Mouse (Mus musculus): Measurements from ENCODE around the gene Mtss1l.

The Mtss1l gene

GRCm38 (mm10) chr8:110740629-110741175, 19.4 kb downstream of the Mtss1l start:
- no peak for DNase-seq (ENCODE audit: low spot score in 2 of 2)

GRCm38 (mm10) chr8:110741816-110742451, 20.7 kb downstream of the Mtss1l start:
- peak in 1 of 2 experiments; percentile 13 for DNase-seq (ENCODE audit: low spot score in 2 of 2)

- DNase-seq (ENCODE audit: low spot score in 2 of 2), result no peak
Measured at GRCm38 (mm10) chr8:110742452-110742818, 21.2 kb downstream of the Mtss1l start.

- no peak for DNase-seq (ENCODE audit: low spot score in 2 of 2)
Measured at GRCm38 (mm10) chr8:110745162-110745561, 23.9 kb downstream of the Mtss1l start.

GRCm38 (mm10) chr8:110746661-110747060, 25.4 kb downstream of the Mtss1l start:
- peak in 1 of 2 experiments; percentile 11 for DNase-seq (ENCODE audit: low spot score in 2 of 2)

GRCm38 (mm10) chr8:110749500-110750170, 28.4 kb downstream of the Mtss1l start:
- no peak for DNase-seq (ENCODE audit: low spot score in 2 of 2)

GRCm38 (mm10) chr8:110750269-110750668, 29.0 kb downstream of the Mtss1l start:
- DNase-seq (ENCODE audit: low spot score in 2 of 2), result no peak

GRCm38 (mm10) chr8:110751490-110751889, 30.2 kb downstream of the Mtss1l start:
- no peak for DNase-seq (ENCODE audit: low spot score in 2 of 2)

GRCm38 (mm10) chr8:110754713-110755112, 33.4 kb downstream of the Mtss1l start:
- no peak for DNase-seq (ENCODE audit: low spot score in 2 of 2)

- DNase-seq (ENCODE audit: low spot score in 2 of 2), result peak in 1 of 2 experiments; percentile 59
Measured at GRCm38 (mm10) chr8:110755511-110756170, 34.4 kb downstream of the Mtss1l start.

- DNase-seq (ENCODE audit: low spot score in 2 of 2), result no peak
Measured at GRCm38 (mm10) chr8:110756196-110756595, 34.9 kb downstream of the Mtss1l start.

- no peak for DNase-seq (ENCODE audit: low spot score in 2 of 2)
Measured at GRCm38 (mm10) chr8:110760280-110760940, 39.1 kb downstream of the Mtss1l start.

GRCm38 (mm10) chr8:110761185-110761584, 39.9 kb downstream of the Mtss1l start:
- no peak for DNase-seq (ENCODE audit: low spot score in 2 of 2)

- DNase-seq (ENCODE audit: low spot score in 2 of 2), result no peak
Measured at GRCm38 (mm10) chr8:110761988-110762387, 40.7 kb downstream of the Mtss1l start.

- DNase-seq (ENCODE audit: low spot score in 2 of 2), result no peak
Measured at GRCm38 (mm10) chr8:110764671-110765070, 43.4 kb downstream of the Mtss1l start.

- DNase-seq (ENCODE audit: low spot score in 2 of 2), result no peak
Measured at GRCm38 (mm10) chr8:110767261-110767660, 46.0 kb downstream of the Mtss1l start.

GRCm38 (mm10) chr8:110772452-110772851, 51.2 kb downstream of the Mtss1l start:
- DNase-seq (ENCODE audit: low spot score in 2 of 2), result no peak

GRCm38 (mm10) chr8:110774047-110774446, 52.8 kb downstream of the Mtss1l start:
- DNase-seq (ENCODE audit: low spot score in 2 of 2), result no peak

- no peak for DNase-seq (ENCODE audit: low spot score in 2 of 2)
Measured at GRCm38 (mm10) chr8:110774725-110775124, 53.4 kb downstream of the Mtss1l start.

GRCm38 (mm10) chr8:110775316-110775715, 54.0 kb downstream of the Mtss1l start:
- no peak for DNase-seq (ENCODE audit: low spot score in 2 of 2)

GRCm38 (mm10) chr8:110775721-110776120, 54.4 kb downstream of the Mtss1l start:
- no peak for DNase-seq (ENCODE audit: low spot score in 2 of 2)

- no peak for DNase-seq (ENCODE audit: low spot score in 2 of 2)
Measured at GRCm38 (mm10) chr8:110776335-110776734, 55.1 kb downstream of the Mtss1l start.

All from frontal cortex, postnatal 14 days (tissue).